Mouse (Mus musculus): ENCODE results near the gene Gm11568. TPM values are rescaled to one million over a fixed set of nuclear protein-coding genes. Genes with fewer than 3 reads are reported as not detected.
A peak's percentile ranks its signal among the peaks of the same experiment; 100 is the strongest.
"Not testable (repeated sequence)": the region's sequence is repeated elsewhere in the genome, so short reads cannot be mapped to it uniquely, and the experiment has no call there.

The Gm11568 gene
- polyA plus RNA-seq (2012; rRNA removed) = not detected in 2 replicates

DNA sequence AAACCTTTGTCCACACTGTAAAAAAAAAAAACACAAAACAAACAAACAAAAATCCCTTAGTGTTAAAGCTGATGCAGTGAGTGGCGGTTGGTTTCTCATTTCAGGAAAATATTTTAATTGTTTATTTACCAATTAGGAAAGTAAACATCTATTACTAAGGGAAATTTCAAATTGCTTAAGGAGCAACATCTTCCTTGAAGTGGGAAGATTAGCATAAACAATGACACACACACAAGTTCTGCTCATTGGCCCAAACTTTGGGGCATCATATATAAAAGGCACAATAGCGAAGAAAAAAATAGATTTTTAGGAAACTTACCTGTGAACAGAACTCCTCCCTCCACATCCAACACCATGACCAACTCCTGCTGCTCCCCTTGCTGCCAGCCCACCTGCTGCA lies at the start of gene Gm11568:
Gm11568 (plus strand) TSS at position 301 of the 400 bp plus-strand sequence.
- no peak for TF ChIP-seq CTCF (IDR thresholded peaks at IDR 0.05; ENCODE audit: borderline replicate concordance, extremely low read depth, insufficient read depth, insufficient read length)
- TF ChIP-seq POLR2A (IDR thresholded peaks at IDR 0.05; ENCODE audit: borderline replicate concordance, extremely low read depth, insufficient read depth, insufficient read length, poor library complexity, severe bottlenecking) = no peak

DNA sequence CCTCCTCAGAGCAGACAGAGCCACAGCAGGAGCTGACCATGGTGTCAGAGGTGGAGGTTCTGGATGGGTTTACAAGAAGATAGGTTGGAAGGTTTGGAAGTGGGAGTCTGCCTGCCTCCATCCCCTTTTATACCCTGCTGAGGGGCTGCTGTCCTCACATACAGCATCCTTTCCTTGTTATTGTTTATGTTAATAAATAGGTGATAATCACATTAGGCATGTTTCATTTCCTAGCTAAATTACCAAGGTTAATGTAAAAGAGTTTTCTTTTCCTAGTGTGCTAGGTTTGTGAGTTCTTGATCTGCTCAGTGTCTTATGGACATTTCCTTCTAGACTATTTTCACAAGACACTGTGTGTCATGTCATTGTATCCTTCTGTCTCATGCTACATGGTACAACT lies 47.9 kb upstream of the Gm11568 start, which contains the start of gene Krtap4-13:
Krtap4-13 (minus strand) TSS at position 101 of the 400 bp plus-strand sequence.
- DNase-seq (ENCODE audit: low read depth) = not testable (repeated sequence)

More for the DNA sequence above, at the start of gene Gm11568:
- DNase-seq (ENCODE audit: low read depth) = no peak

DNA sequence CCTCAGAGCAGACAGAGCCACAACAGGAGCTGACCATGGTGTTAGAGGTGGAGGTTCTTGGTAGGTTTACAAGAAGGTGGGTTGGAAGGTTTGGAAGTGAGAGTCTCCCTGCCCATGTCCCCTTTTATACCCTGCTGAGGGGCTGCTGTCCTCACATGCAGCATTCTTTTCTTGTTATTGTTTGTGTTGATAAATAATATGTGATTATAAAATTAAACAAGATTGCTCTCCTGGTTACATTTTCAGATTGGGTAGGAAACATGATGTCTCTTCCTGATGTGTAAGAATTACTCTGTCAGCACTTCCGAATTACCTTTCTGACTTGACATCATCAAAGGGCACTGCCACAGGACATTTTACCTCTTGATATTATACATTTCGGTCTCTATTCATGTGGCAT lies 42.2 kb upstream of the Gm11568 start, which contains the start of gene Gm11564:
Gm11564 (minus strand) TSS at position 101 of the 400 bp plus-strand sequence.
- DNase-seq (ENCODE audit: low read depth) = not testable (repeated sequence)

DNA sequence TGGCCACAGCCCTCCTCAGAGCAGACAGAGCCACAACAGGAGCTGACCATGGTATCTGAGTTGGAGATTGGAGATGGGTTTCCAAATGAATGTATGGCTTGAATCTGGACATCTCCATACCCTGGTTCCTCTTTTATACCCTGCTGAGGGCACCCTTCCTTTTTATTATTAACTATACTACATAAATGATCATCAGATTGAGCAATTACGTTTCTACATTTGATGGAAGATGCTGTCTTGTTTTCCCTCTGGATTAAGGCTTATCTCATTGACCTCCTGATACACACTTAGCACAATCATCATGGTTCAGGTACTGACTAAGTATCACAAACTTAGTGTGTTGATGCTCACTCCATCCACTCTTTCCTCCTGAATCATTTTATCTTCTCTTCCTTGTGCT lies 19.8 kb upstream of the Gm11568 start, which contains the start of gene 2300003K06Rik:
2300003K06Rik (minus strand) TSS at position 101 of the 400 bp plus-strand sequence.
- DNase-seq (ENCODE audit: low read depth) = no peak
- no peak for TF ChIP-seq POLR2A (IDR thresholded peaks at IDR 0.05; ENCODE audit: borderline replicate concordance, extremely low read depth, insufficient read depth, insufficient read length, poor library complexity, severe bottlenecking)
- no peak for TF ChIP-seq CTCF (IDR thresholded peaks at IDR 0.05; ENCODE audit: borderline replicate concordance, extremely low read depth, insufficient read depth, insufficient read length)

DNA sequence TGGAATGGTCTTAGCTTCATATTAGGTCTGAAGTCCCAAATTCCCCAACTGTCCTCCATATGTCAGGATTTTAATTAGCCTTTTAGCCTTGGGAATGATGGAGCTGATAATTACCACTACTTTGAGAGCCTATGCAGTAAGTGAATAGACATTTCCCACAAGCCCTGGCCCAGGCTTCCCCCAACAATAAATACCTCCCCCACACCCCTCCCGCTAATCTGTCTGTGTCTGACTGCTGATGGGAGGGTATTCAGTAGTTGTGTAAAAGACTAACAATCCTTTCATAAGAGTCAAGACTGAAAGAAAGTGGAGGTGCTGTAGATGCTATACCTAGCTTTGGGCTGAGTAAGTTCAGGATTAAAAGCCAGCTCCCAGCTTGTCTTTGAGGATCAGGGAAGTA lies 15.5 kb upstream of the Gm11568 start:
- TF ChIP-seq POLR2A (IDR thresholded peaks at IDR 0.05; ENCODE audit: borderline replicate concordance, extremely low read depth, insufficient read depth, insufficient read length, poor library complexity, severe bottlenecking) (no peak), CTCF (IDR thresholded peaks at IDR 0.05; ENCODE audit: borderline replicate concordance, extremely low read depth, insufficient read depth, insufficient read length) (no peak)
- peak; percentile 50 for DNase-seq (ENCODE audit: low read depth)

DNA sequence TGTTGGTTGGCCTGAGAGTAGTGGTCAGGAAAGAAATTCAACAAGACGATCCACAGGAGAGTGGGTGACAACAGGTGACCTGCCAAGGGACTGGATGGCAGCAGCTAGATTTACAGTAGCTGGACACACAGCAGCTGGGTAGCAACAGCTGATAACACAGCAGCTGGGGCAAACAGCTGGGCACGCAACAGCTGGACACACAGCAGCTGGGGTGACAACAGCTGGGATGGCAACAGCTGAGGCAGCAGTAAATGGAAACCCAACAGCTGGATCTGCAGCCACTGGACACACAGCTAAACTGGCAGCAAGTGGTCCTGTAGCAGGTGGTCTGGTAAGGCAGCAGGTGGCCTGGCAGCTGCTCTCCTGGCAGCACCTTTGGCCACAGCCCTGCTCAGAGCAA lies 11.0 kb upstream of the Gm11568 start:
- DNase-seq (ENCODE audit: low read depth) = no peak
- TF ChIP-seq POLR2A (IDR thresholded peaks at IDR 0.05; ENCODE audit: borderline replicate concordance, extremely low read depth, insufficient read depth, insufficient read length, poor library complexity, severe bottlenecking) = no peak

DNA sequence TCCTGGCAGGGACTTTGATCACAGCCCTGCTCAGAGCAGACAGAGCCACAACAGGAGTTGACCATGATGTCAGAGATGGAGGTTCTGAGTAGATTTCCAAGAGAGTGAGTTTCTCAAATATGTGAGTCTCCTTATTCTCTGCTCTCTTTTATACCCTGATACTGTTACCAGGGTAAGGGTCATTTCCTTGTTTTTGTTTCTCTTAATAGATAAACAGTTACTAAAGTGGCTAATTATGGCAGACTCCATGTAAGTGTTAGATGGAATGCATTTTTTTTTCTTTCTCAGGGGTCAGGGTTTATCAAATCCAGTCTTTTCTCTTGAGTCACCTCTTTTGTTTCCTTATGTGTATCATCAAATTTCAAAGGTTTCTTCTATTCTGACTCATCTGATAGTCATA lies 6.2 kb upstream of the Gm11568 start, which contains the start of gene Krtap4-16:
Krtap4-16 (minus strand) TSS at position 101 of the 400 bp plus-strand sequence.
- no peak for TF ChIP-seq CTCF (IDR thresholded peaks at IDR 0.05; ENCODE audit: borderline replicate concordance, extremely low read depth, insufficient read depth, insufficient read length)
- TF ChIP-seq POLR2A (IDR thresholded peaks at IDR 0.05; ENCODE audit: borderline replicate concordance, extremely low read depth, insufficient read depth, insufficient read length, poor library complexity, severe bottlenecking) = no peak
- DNase-seq (ENCODE audit: low read depth) = no peak

DNA sequence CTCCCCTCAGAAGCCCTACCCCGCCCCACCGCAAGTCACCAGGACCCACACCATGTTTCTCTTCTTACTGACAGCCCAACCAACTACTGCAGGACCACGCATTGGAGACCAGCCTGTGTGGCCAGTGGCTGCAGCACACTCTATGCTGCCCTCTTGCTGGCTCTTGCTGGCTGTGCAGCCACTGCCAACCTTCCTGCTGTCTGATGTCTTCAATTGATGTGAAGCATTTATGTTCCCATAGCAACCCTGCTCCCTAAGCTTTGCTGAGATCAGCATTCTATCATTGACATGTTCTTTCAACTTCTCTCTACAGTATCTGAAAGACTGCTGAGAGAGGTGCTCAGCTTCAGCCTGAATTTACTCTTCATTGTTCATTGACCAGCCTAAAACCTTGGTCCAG lies 3.6 kb upstream of the Gm11568 start:
- DNase-seq (ENCODE audit: low read depth) = peak; percentile 76

DNA sequence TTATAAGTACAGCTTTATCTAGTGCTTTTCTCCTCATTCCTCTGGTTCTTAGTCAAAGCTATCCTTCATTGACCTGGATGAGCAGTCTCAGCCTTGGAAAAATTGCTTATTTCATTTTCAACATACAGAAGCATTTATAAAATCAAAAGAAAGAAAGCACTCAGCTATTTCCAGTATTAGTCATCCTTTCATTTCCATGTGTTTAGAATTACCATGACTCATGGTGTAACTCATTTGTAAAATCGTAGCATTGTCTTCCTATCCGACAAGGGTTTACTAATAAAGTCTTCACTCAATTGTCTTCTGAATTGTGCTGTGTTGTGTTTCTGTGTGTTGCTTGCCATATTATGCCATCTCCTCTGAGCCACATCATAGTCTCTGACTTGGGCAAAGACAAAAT lies 1.0 kb downstream of the Gm11568 start:
- DNase-seq (ENCODE audit: low read depth) = no peak
- TF ChIP-seq POLR2A (IDR thresholded peaks at IDR 0.05; ENCODE audit: borderline replicate concordance, extremely low read depth, insufficient read depth, insufficient read length, poor library complexity, severe bottlenecking) (no peak), CTCF (IDR thresholded peaks at IDR 0.05; ENCODE audit: borderline replicate concordance, extremely low read depth, insufficient read depth, insufficient read length) (no peak)

More for the DNA sequence above, 3.6 kb upstream of the Gm11568 start:
- TF ChIP-seq POLR2A (IDR thresholded peaks at IDR 0.05; ENCODE audit: borderline replicate concordance, extremely low read depth, insufficient read depth, insufficient read length, poor library complexity, severe bottlenecking) = no peak
- TF ChIP-seq CTCF (IDR thresholded peaks at IDR 0.05; ENCODE audit: borderline replicate concordance, extremely low read depth, insufficient read depth, insufficient read length) = peak; percentile 43; the same call in 1 of the 2 replicates

DNA sequence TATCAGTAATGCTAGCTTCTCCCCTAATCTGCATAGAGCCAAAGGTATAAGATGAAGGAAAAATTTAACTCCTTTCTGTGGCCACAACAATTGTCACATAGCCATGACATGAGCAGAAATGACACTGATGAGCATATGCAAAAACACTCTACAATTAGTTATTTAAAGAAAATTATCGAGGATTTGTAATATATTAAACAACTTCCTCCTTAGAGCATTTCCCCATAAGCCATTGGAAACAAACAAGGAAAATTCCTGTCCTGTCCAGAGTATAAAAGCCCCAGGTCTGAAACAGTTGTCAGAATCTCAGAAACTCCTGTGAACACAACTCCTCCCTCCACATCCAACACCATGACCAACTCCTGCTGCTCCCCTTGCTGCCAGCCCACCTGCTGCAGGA lies 6.5 kb downstream of the Gm11568 start, which contains the start of gene Gm11559:
Gm11559 (plus strand) TSS at position 301 of the 400 bp plus-strand sequence.
- DNase-seq (ENCODE audit: low read depth) = not testable (repeated sequence)

DNA sequence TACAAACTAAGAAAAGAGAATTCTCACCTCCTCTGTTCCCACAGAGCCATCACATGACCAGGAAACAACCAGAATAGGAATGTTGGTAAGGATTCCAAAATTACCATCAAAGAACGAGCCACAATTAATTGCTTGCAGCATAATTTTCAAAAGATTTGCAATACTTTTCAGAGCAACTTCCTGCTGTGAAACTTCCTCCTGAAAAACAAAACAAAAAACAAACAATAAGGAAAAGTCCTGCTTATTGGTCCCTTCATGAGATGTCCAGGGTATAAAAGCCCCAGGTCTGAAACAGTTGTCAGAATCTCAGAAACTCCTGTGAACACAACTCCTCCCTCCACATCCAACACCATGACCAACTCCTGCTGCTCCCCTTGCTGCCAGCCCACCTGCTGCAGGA lies 15.4 kb downstream of the Gm11568 start, which contains the start of gene Krtap9-1:
Krtap9-1 (plus strand) TSS at position 301 of the 400 bp plus-strand sequence.
- not testable (repeated sequence) for DNase-seq (ENCODE audit: low read depth)

DNA sequence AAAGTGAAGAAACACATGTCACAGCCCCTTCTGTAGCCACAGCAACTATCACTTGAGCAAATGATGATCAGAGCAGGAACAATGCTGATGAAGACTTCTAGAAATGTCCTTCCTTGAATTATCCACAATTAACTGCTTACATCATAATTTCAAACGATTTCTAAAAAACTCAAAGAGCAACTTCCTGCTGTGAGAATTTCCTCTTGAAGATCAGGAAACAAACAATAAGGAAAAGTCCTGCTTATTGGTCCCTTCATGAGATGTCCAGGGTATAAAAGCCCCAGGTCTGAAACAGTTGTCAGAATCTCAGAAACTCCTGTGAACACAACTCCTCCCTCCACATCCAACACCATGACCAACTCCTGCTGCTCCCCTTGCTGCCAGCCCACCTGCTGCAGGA lies 21.2 kb downstream of the Gm11568 start, which contains the start of gene Gm11567:
Gm11567 (plus strand) TSS at position 301 of the 400 bp plus-strand sequence.
- DNase-seq (ENCODE audit: low read depth) = not testable (repeated sequence)

DNA sequence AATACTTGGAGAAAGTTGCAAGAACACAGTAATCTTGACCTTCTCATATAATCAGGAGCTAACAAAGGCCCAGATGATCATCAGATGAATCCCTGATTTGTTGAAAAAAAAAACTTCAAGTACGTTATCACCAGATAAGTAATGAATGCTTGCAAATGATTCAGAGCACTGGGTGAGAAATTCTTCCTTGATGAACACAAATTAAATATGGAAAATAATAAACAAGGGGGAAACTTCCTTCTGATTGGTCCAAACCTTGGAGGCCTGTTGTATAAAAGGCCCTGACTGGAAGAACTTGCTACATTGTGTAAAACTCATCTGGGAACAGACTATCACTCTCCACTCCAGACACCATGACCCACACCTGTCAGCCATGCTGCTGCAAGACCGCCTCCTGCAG lies 49.9 kb downstream of the Gm11568 start, which contains the start of gene Krtap31-1:
Krtap31-1 (plus strand) TSS at position 301 of the 400 bp plus-strand sequence.
- no peak for DNase-seq (ENCODE audit: low read depth)
- TF ChIP-seq POLR2A (IDR thresholded peaks at IDR 0.05; ENCODE audit: borderline replicate concordance, extremely low read depth, insufficient read depth, insufficient read length, poor library complexity, severe bottlenecking) (no peak), CTCF (IDR thresholded peaks at IDR 0.05; ENCODE audit: borderline replicate concordance, extremely low read depth, insufficient read depth, insufficient read length) (no peak)

Other genes with a start within 250 kb of the Gm11568 start
- gene Gm11937, start 247.7 kb upstream of the Gm11568 start, polyA plus RNA-seq (2012; rRNA removed) = not detected in 2 replicates
- not detected in 2 replicates for gene Krtap2-4, start 243.1 kb upstream of the Gm11568 start, polyA plus RNA-seq (2012; rRNA removed)
- gene Gm11562, start 237.5 kb upstream of the Gm11568 start, polyA plus RNA-seq (2012; rRNA removed) = not detected in 2 replicates
- gene Krtap4-1, start 229.7 kb upstream of the Gm11568 start, polyA plus RNA-seq (2012; rRNA removed) = not detected in 2 replicates
- not detected in 2 replicates for gene Krtap4-2, start 222.8 kb upstream of the Gm11568 start, polyA plus RNA-seq (2012; rRNA removed)
- gene Krtap4-7, start 213.8 kb upstream of the Gm11568 start, polyA plus RNA-seq (2012; rRNA removed) = not detected in 2 replicates
- gene Gm11555, start 207.7 kb upstream of the Gm11568 start, polyA plus RNA-seq (2012; rRNA removed) = not detected in 2 replicates
- gene Gm11563, start 199.0 kb upstream of the Gm11568 start, polyA plus RNA-seq (2012; rRNA removed) = not detected in 2 replicates
- not detected in 2 replicates for gene Krtap4-6, start 192.0 kb upstream of the Gm11568 start, polyA plus RNA-seq (2012; rRNA removed)
- not detected in 2 replicates for gene Gm14190, start 167.2 kb upstream of the Gm11568 start, polyA plus RNA-seq (2012; rRNA removed)
- gene Gm14180, start 123.6 kb upstream of the Gm11568 start, polyA plus RNA-seq (2012; rRNA removed) = not detected in 2 replicates
- gene Gm11595, start 85.0 kb upstream of the Gm11568 start, polyA plus RNA-seq (2012; rRNA removed) = not detected in 2 replicates
- gene Krtap4-8, start 77.2 kb upstream of the Gm11568 start, polyA plus RNA-seq (2012; rRNA removed) = not detected in 2 replicates
- gene Krtap4-9, start 72.7 kb upstream of the Gm11568 start, polyA plus RNA-seq (2012; rRNA removed) = not detected in 2 replicates
- gene Gm11596, start 64.5 kb upstream of the Gm11568 start, polyA plus RNA-seq (2012; rRNA removed) = not detected in 2 replicates
- gene Gm11569, start 59.0 kb upstream of the Gm11568 start, polyA plus RNA-seq (2012; rRNA removed) = not detected in 2 replicates
- gene Gm11554, start 53.5 kb upstream of the Gm11568 start, polyA plus RNA-seq (2012; rRNA removed) = not detected in 2 replicates
- not detected in 2 replicates for gene Krtap4-13, start 48.0 kb upstream of the Gm11568 start, polyA plus RNA-seq (2012; rRNA removed)
- not detected in 2 replicates for gene Gm11564, start 42.3 kb upstream of the Gm11568 start, polyA plus RNA-seq (2012; rRNA removed)
- gene 2300003K06Rik, start 19.9 kb upstream of the Gm11568 start, polyA plus RNA-seq (2012; rRNA removed) = not detected in 2 replicates
- gene Krtap4-16, start 6.3 kb upstream of the Gm11568 start, polyA plus RNA-seq (2012; rRNA removed) = not detected in 2 replicates
- not detected in 2 replicates for gene Gm11559, start 6.6 kb downstream of the Gm11568 start, polyA plus RNA-seq (2012; rRNA removed)
- not detected in 2 replicates for gene Krtap9-1, start 15.5 kb downstream of the Gm11568 start, polyA plus RNA-seq (2012; rRNA removed)
- not detected in 2 replicates for gene Gm11567, start 21.3 kb downstream of the Gm11568 start, polyA plus RNA-seq (2012; rRNA removed)
- not detected in 2 replicates for gene Krtap31-1, start 50.0 kb downstream of the Gm11568 start, polyA plus RNA-seq (2012; rRNA removed)
- gene Gm11565, start 56.8 kb downstream of the Gm11568 start, polyA plus RNA-seq (2012; rRNA removed) = not detected in 2 replicates
- gene Krtap31-2, start 78.4 kb downstream of the Gm11568 start, polyA plus RNA-seq (2012; rRNA removed) = not detected in 2 replicates
- not detected in 2 replicates for gene Krtap9-5, start 90.6 kb downstream of the Gm11568 start, polyA plus RNA-seq (2012; rRNA removed)
- not detected in 2 replicates for gene Krtap29-1, start 121.1 kb downstream of the Gm11568 start, polyA plus RNA-seq (2012; rRNA removed)
- gene Krtap16-1, start 128.7 kb downstream of the Gm11568 start, polyA plus RNA-seq (2012; rRNA removed) = 0.04 TPM in 1 of 2 replicates, not detected in the other
- 0.19 and 0.27 TPM in 2 replicates for gene Krtap17-1, start 136.1 kb downstream of the Gm11568 start, polyA plus RNA-seq (2012; rRNA removed)
- gene Krt33a, start 158.3 kb downstream of the Gm11568 start, polyA plus RNA-seq (2012; rRNA removed) = not detected in 2 replicates
- 0.04 TPM in 1 of 2 replicates, not detected in the other for gene Krt33b, start 172.0 kb downstream of the Gm11568 start, polyA plus RNA-seq (2012; rRNA removed)
- not detected in 2 replicates for gene Krt34, start 183.6 kb downstream of the Gm11568 start, polyA plus RNA-seq (2012; rRNA removed)
- gene Krt31, start 192.6 kb downstream of the Gm11568 start, polyA plus RNA-seq (2012; rRNA removed) = not detected in 2 replicates
- not detected in 2 replicates for gene Krt32, start 230.3 kb downstream of the Gm11568 start, polyA plus RNA-seq (2012; rRNA removed)
- not detected in 2 replicates for gene Krt35, start 238.3 kb downstream of the Gm11568 start, polyA plus RNA-seq (2012; rRNA removed)
- gene Krt36, start 247.7 kb downstream of the Gm11568 start, polyA plus RNA-seq (2012; rRNA removed) = not detected in 2 replicates

All from brain, embryonic 14.5 days (tissue).